Mouse (Mus musculus) stomach, postnatal 0 days (tissue): ENCODE data around the gene Slc35g1. TPM values are rescaled to one million over a fixed set of nuclear protein-coding genes. Genes with fewer than 3 reads are reported as not detected.

ENCODE experiments used
- ATAC-seq: fragments of 200-750 bp; cut with Nextera tagmentation; 2 replicates; pipeline ENCODE4 v1.8.0; 2017; ENCODE audit not compliant: low FRiP score, low TSS enrichment
- DNase-seq: peaks from one replicate; pipeline ENCODE4 v3.0.0-alpha.2; 2016; ENCODE audit warnings: low spot score
- H3K27ac ChIP-seq: fragments of 300-500 bp; sonication (generic); replicated peaks from 2 replicates; pipeline ENCODE4 v1.5.1; 2014; ENCODE audit warnings: mild to moderate bottlenecking, control low read depth
- H3K27me3 ChIP-seq: fragments of 300-500 bp; sonication (generic); 2 replicates; pipeline ENCODE4 v1.6.1; 2014; ENCODE audit warnings: low read length; ENCODE audit not compliant: control insufficient read depth, insufficient read depth
- H3K36me3 ChIP-seq: fragments of 300-500 bp; sonication (generic); 2 replicates; pipeline ENCODE4 v1.6.1; 2014; ENCODE audit warnings: low read length, mixed read lengths; ENCODE audit not compliant: control insufficient read depth, insufficient read depth
- H3K4me1 ChIP-seq: fragments of 300-500 bp; sonication (generic); replicated peaks from 2 replicates; pipeline ENCODE4 v1.6.1; 2014; ENCODE audit warnings: antibody characterized with exemption; ENCODE audit not compliant: control insufficient read depth, insufficient read depth
- H3K4me2 ChIP-seq: fragments of 300-500 bp; sonication (generic); replicated peaks from 2 replicates; pipeline ENCODE4 v1.6.1; 2014; ENCODE audit warnings: low read depth, mild to moderate bottlenecking, control low read depth, moderate library complexity
- H3K4me3 ChIP-seq: fragments of 300-500 bp; sonication (generic); 2 replicates; pipeline ENCODE4 v1.5.1; 2014; ENCODE audit warnings: low read depth, low read length, control low read depth
- H3K9ac ChIP-seq: fragments of 300-500 bp; sonication (generic); 2 replicates; pipeline ENCODE4 v1.6.1; 2014; ENCODE audit warnings: mild to moderate bottlenecking, low read length, control low read depth, mixed read lengths
- H3K9me3 ChIP-seq: fragments of 300-500 bp; sonication (generic); 2 replicates; pipeline ENCODE4 v1.6.1; 2016; ENCODE audit warnings: low read length; ENCODE audit not compliant: control insufficient read depth
- CTCF ChIP-seq: IDR thresholded peaks from 2 replicates; pipeline ENCODE4 v1.5.1; 2016; ENCODE audit warnings: antibody characterized with exemption, low read depth, mild to moderate bottlenecking, moderate library complexity
- EP300 ChIP-seq: optimal IDR thresholded peaks from 2 replicates; pipeline ENCODE3; 2016; ENCODE audit warnings: antibody characterized with exemption
- WGBS: fragments of 180-500 bp; shearing (Covaris S2); extraction: QIAGEN DNeasy Blood & Tissue Kit; methylation state at CpG from one replicate; pipeline ENCODE4 v1.1.7; 2014; 5-methylcytosine and 5-hydroxymethylcytosine counted together
- polyA plus RNA-seq: library from polyadenylated mRNA; unstranded; fragments of >200 nt; fragmentation: Nextera tagmentation; extraction: Ambion mirVana; gene quantifications from 2 replicates; pipeline ENCODE4 v1.2.1, GENCODE M21; 2015

Gene Slc35g1
- polyA plus RNA-seq = 20.9 and 27.3 TPM in 2 replicates

DNA sequence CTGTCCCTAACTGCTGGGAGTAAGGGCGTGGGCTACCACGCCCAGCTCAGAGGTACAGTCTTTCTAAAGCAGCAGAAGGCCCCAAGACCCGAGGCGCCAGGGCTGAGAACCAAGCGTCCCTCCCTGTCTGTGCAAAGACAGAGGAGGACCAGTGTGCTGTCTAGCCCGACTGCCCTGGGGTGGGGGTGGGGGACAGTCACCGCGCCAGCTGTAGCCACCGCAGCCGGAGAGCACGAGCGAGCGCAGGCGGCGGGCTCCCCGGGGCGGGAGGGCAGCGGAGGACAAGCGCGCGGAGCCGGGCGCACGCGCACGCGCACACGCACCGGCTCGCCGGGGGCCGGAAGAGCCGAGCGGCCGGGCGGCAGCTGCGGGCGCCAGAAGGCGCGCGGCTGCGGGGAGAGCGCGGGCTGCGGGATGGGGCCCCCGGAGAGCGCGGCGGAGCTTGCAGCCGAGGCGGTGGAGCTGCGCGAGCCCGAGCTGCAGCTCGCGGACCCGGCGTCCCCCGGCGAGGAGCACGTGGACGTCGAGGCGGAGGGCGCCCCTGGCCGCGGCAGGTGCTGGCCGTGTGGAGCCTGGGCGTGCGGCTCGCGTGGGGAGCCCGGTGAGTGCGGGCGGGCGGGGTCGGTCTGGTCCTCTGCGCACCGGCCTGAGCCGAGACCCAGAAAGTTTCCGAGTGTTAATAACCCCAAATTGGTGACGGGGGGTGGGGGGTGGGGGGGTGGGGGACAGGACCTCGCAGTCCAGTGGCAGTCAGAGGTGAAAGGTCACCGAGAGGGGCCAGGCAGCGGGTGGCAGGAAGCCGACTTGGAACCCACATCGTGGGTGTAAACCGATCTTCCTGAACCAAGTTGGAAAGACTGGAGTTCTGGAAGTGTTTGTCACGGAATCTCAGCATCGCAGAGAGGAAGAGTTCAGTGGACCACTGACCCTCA is at the start of gene Slc35g1:
Slc35g1 (plus strand) TSS at position 280 of the 932 bp plus-strand sequence.
- no peaks in the 10 kb centered on the region for H3K4me1 ChIP-seq
- no peaks in the 10 kb centered on the region for H3K9me3 ChIP-seq
- no peaks in the 10 kb centered on the region for H3K27me3 ChIP-seq
- H3K4me3 ChIP-seq = peak within 1 kb of the TSS; percentile 62
- H3K36me3 ChIP-seq = no peaks in the 10 kb centered on the region
- under 1% methylated on average over 77 of the region's 90 CpGs for WGBS
- ATAC-seq (peak; percentile 89), DNase-seq (peak; percentile 84)
- H3K27ac ChIP-seq = peak within 1 kb of the TSS; percentile 76
- peak within 1 kb of the TSS; percentile 69 for H3K9ac ChIP-seq
- peak within 1 kb of the TSS; percentile 90 for H3K4me2 ChIP-seq
- TF ChIP-seq EP300 = no peak
- no peak for TF ChIP-seq CTCF

- no peaks in the 10 kb centered on the region for H3K9me3 ChIP-seq
- H3K36me3 ChIP-seq = no peaks in the 10 kb centered on the region
- no peak for ATAC-seq
- H3K9ac ChIP-seq = no peak overlapping the region
- H3K27me3 ChIP-seq = no peaks in the 10 kb centered on the region
- 43% methylated on average over 13 of the region's 13 CpGs for WGBS
- H3K4me3 ChIP-seq = no peak overlapping the region
- DNase-seq = no peak
- no peaks in the 10 kb centered on the region for H3K4me1 ChIP-seq
- no peak for TF ChIP-seq EP300
- H3K4me2 ChIP-seq = no peak overlapping the region
- H3K27ac ChIP-seq = no peak overlapping the region
These were observed 47.3 kb upstream of the Slc35g1 start for GRCm38 (mm10) chr19:38348271-38349012.

DNA sequence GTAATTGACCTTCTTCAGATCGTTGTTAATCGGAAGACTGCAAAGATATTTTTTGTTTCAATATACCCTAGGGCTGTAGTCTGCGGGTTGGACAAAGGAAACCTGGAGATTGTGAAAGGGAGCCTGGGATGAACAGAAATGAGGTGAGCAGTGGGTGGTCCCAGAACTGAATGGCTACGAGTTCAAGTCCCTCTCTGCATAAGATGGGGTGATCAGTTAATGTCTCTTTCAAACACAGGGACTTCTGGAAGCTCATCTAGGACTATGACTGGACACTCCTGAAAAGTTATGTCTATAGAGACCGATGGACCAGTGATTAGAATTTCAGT is 46.8 kb upstream of the Slc35g1 start:
- Histone ChIP-seq H3K4me1 (no peaks in the 10 kb centered on the region), H3K27me3 (no peaks in the 10 kb centered on the region), H3K9ac (no peak overlapping the region), H3K36me3 (no peaks in the 10 kb centered on the region), H3K27ac (no peak overlapping the region), H3K9me3 (no peaks in the 10 kb centered on the region), H3K4me3 (no peak overlapping the region), H3K4me2 (no peak overlapping the region)
- ATAC-seq (no peak), DNase-seq (no peak)
- WGBS = 80% methylated on average over 5 of the region's 5 CpGs
- no peak for TF ChIP-seq EP300
- no peak for TF ChIP-seq CTCF

- peak; percentile 82 for ATAC-seq
- H3K9ac ChIP-seq = no peak overlapping the region
- no peak for TF ChIP-seq EP300
- no peak for TF ChIP-seq CTCF
- no peak overlapping the region for H3K4me2 ChIP-seq
- H3K27me3 ChIP-seq = no peaks in the 10 kb centered on the region
- H3K4me1 ChIP-seq = no peaks in the 10 kb centered on the region
- no peaks in the 10 kb centered on the region for H3K9me3 ChIP-seq
- H3K36me3 ChIP-seq = no peaks in the 10 kb centered on the region
- 76% methylated on average over 2 of the region's 2 CpGs for whole genome bisulfite sequencing
- DNase-seq = peak; percentile 26
- H3K4me3 ChIP-seq = no peak overlapping the region
- no peak overlapping the region for H3K27ac ChIP-seq
These were observed 44.6 kb upstream of the Slc35g1 start for GRCm38 (mm10) chr19:38351202-38351601.

DNA sequence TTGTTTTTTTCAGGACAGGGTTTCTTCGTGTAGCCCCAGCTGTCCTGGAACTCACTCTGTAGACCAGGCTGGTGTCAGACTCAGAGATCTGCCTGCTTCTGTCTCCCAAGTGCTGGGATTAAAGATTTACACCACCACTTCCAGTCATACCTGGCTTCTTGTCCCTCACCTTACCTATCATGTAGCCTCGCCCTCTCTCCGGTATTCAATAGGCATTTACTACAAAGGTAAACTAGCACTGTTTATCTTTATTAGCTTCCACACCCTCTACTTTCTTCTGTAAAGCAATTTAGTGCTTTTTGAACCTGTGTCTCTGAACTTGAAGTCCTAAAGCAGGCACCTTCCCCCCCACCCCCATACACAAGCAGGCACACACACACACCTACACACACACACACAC is 44.1 kb upstream of the Slc35g1 start:
- TF ChIP-seq CTCF = no peak
- no peak for TF ChIP-seq EP300
- H3K9ac ChIP-seq = no peak overlapping the region
- peak; percentile 41; the same call in 1 of the 2 replicates for ATAC-seq
- H3K27ac ChIP-seq = peak overlapping the region; percentile 18; the same call in 1 of the 2 replicates
- H3K4me2 ChIP-seq = no peak overlapping the region
- H3K4me1 ChIP-seq = no peaks in the 10 kb centered on the region
- WGBS = 70% methylated on average over 3 of the region's 3 CpGs
- no peaks in the 10 kb centered on the region for H3K27me3 ChIP-seq
- no peak overlapping the region for H3K4me3 ChIP-seq
- DNase-seq = peak; percentile 19
- H3K9me3 ChIP-seq = no peaks in the 10 kb centered on the region
- H3K36me3 ChIP-seq = no peaks in the 10 kb centered on the region
